Comparison of ENCODE assay signal across 23 mouse cellular contexts in the genomic region with DNA sequence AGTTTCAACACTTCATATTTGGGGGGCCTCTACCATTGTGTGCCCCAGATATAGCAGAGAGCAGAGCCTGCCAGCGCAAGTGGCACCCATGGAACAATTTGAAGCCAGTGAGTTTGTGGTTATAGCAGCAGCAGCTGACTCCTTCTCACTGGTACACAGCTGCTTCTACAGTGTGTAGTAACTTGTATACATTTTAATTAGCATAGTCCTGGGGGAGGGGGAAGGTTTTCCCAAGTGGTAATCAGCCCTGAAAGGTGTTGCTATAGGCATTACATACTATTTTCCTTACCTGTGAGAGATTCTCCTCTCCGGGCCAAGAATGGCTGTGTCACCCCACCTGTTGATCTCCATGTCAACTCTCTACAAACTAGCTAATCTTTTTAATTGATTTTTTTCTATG.
"Had no signal": no experiment of that assay in that cellular context is flagged by ENCODE, and none has a peak within 500 bp of the region (broad histone marks: within the 10 kb centered on the region; RNA-seq: fewer than 3 reads in every experiment).

No protein-coding gene starts in this region.

- H3K9ac ChIP-seq: heart, embryonic 12.5 days; hindbrain, embryonic 13.5 days; hindbrain, embryonic 15.5 days; intestine, embryonic 15.5 days; limb, embryonic 12.5 days had no signal

- ATAC-seq: inflammation-experienced regulatory T-cells, adult 6 months; intestine, embryonic 15.5 days had no signal

- H3K27me3 ChIP-seq: heart, embryonic 12.5 days; hindbrain, embryonic 13.5 days; hindbrain, embryonic 15.5 days; intestine, embryonic 15.5 days; limb, embryonic 12.5 days had no signal

- H3K4me3 ChIP-seq: heart, embryonic 10.5 days; heart, embryonic 12.5 days; hindbrain, embryonic 10.5 days; hindbrain, embryonic 13.5 days; hindbrain, embryonic 15.5 days; intestine, embryonic 15.5 days; layer of hippocampus, adult 2 months; left cerebral cortex, adult 2 months; limb, embryonic 10.5 days; limb, embryonic 12.5 days had no signal

- H3K4me2 ChIP-seq: heart, embryonic 12.5 days; hindbrain, embryonic 13.5 days; hindbrain, embryonic 15.5 days; intestine, embryonic 15.5 days; limb, embryonic 12.5 days; liver, embryonic 11.5 days had no signal

- H3K27ac ChIP-seq: heart, embryonic 10.5 days; hindbrain, embryonic 10.5 days; hindbrain, embryonic 13.5 days; hindbrain, embryonic 15.5 days; intestine, embryonic 15.5 days; layer of hippocampus, adult 2 months; left cerebral cortex, adult 2 months; limb, embryonic 10.5 days; limb, embryonic 12.5 days had no signal

- DNase-seq: gastrocnemius, postnatal 14 days; gastrocnemius, postnatal 36 days; heart, adult 18-20 months; heart, postnatal 10 days; heart, postnatal 4 days; kidney, adult 18-20 months; kidney, adult 8-10 months; kidney, postnatal 10 days; kidney, postnatal 25 days; kidney, postnatal 4 days; liver had no signal

- H3K9me3 ChIP-seq: heart, embryonic 10.5 days; heart, embryonic 12.5 days; hindbrain, embryonic 10.5 days; hindbrain, embryonic 13.5 days; hindbrain, embryonic 15.5 days; intestine, embryonic 15.5 days; limb, embryonic 10.5 days; limb, embryonic 12.5 days had no signal

- H3K36me3 ChIP-seq: heart, embryonic 10.5 days; heart, embryonic 12.5 days; hindbrain, embryonic 10.5 days; hindbrain, embryonic 13.5 days; hindbrain, embryonic 15.5 days; intestine, embryonic 15.5 days; limb, embryonic 10.5 days; limb, embryonic 12.5 days had no signal

- H3K4me1 ChIP-seq: heart, embryonic 10.5 days; heart, embryonic 12.5 days; hindbrain, embryonic 10.5 days; hindbrain, embryonic 15.5 days; intestine, embryonic 15.5 days; limb, embryonic 10.5 days had no signal
